Mouse (Mus musculus) limb, embryonic 11.5 days (tissue): Measurements from ENCODE around the gene Abcc3. TPM values are rescaled to one million over a fixed set of nuclear protein-coding genes. Genes with fewer than 3 reads are reported as not detected.

Source experiments
- ATAC-seq: fragments of 200-750 bp; cut with Nextera tagmentation; 2 replicates; pipeline ENCODE4 v1.8.0; 2017; ENCODE audit warnings: low read depth; ENCODE audit not compliant: insufficient number of reproducible peaks, low FRiP score, low TSS enrichment
- DNase-seq: peaks from one replicate; pipeline ENCODE4 v3.0.0-alpha.2; 2015; ENCODE audit warnings: low spot score
- H3K27ac ChIP-seq: fragments of 300-500 bp; sonication (generic); replicated peaks from 2 replicates; pipeline ENCODE4 v1.5.1; 2014; ENCODE audit warnings: low read depth, mild to moderate bottlenecking, low read length
- H3K27me3 ChIP-seq: fragments of 300-500 bp; sonication (generic); 2 replicates; pipeline ENCODE4 v1.6.1; 2014; ENCODE audit warnings: mild to moderate bottlenecking, low read length, mixed read lengths; ENCODE audit not compliant: control insufficient read depth, insufficient read depth
- H3K36me3 ChIP-seq: fragments of 300-500 bp; sonication (generic); 2 replicates; pipeline ENCODE4 v1.6.1; 2014; ENCODE audit warnings: mild to moderate bottlenecking, low read length, moderate library complexity, mixed read lengths; ENCODE audit not compliant: control insufficient read depth, insufficient read depth
- H3K4me1 ChIP-seq: fragments of 300-500 bp; sonication (generic); 2 replicates; pipeline ENCODE4 v1.6.1; 2014; ENCODE audit warnings: low read length, mixed read lengths; ENCODE audit not compliant: control insufficient read depth, insufficient read depth
- H3K4me2 ChIP-seq: fragments of 300-500 bp; sonication (generic); 2 replicates; pipeline ENCODE4 v1.6.1; 2014; ENCODE audit warnings: low read depth, mild to moderate bottlenecking, moderate library complexity; ENCODE audit not compliant: severe bottlenecking
- H3K4me3 ChIP-seq: fragments of 300-500 bp; sonication (generic); 2 replicates; pipeline ENCODE4 v1.5.1; 2014; ENCODE audit warnings: low read depth, low read length
- H3K9ac ChIP-seq: fragments of 300-500 bp; sonication (generic); 2 replicates; pipeline ENCODE4 v1.6.1; 2014; ENCODE audit warnings: mild to moderate bottlenecking, low read length
- H3K9me3 ChIP-seq: fragments of 300-500 bp; sonication (generic); 2 replicates; pipeline ENCODE4 v1.6.1; 2016; ENCODE audit warnings: low read length; ENCODE audit not compliant: control insufficient read depth
- WGBS: fragments of 180-500 bp; shearing (Covaris S2); extraction: QIAGEN DNeasy Blood & Tissue Kit; methylation state at CpG from one replicate; pipeline ENCODE4 v1.1.7; 2014; 5-methylcytosine and 5-hydroxymethylcytosine counted together
- polyA plus RNA-seq: library from polyadenylated mRNA; unstranded; fragments of >200 nt; fragmentation: Nextera tagmentation; extraction: Ambion mirVana; gene quantifications from 2 replicates; pipeline ENCODE4 v1.2.1, GENCODE M21; 2014

The Abcc3 gene
- polyA plus RNA-seq, 1 experiment from 2014 or later, result 0.55 TPM

- DNase-seq (no peak), ATAC-seq (no peak)
- Histone ChIP-seq H3K4me3 (no peak overlapping the region), H3K36me3 (peaks cover 3% of the 10 kb centered on the region; the same call in 1 of the 2 replicates), H3K27me3 (no peaks in the 10 kb centered on the region), H3K4me1 (peaks cover 5% of the 10 kb centered on the region; the same call in 1 of the 2 replicates), H3K9me3 (no peaks in the 10 kb centered on the region), H3K9ac (no peak overlapping the region), H3K27ac (no peak overlapping the region), H3K4me2 (no peak overlapping the region)
- 82% methylated on average over 2 of the region's 2 CpGs for WGBS
Measured at GRCm38 (mm10) chr11:94316528-94316927, 76.3 kb downstream of the Abcc3 start.

- no peak overlapping the region for H3K27ac ChIP-seq
- H3K4me1 ChIP-seq, result peaks cover 4% of the 10 kb centered on the region; the same call in 1 of the 2 replicates
- H3K27me3 ChIP-seq, result no peaks in the 10 kb centered on the region
- H3K9ac ChIP-seq, result no peak overlapping the region
- no peak for ATAC-seq
- H3K36me3 ChIP-seq, result peaks cover 3% of the 10 kb centered on the region; the same call in 1 of the 2 replicates
- no peak for DNase-seq
- no peak overlapping the region for H3K4me3 ChIP-seq
- H3K9me3 ChIP-seq, result no peaks in the 10 kb centered on the region
- WGBS, result 93% methylated on average over 1 of the region's 1 CpGs
- H3K4me2 ChIP-seq, result no peak overlapping the region
Measured at GRCm38 (mm10) chr11:94315308-94315707, 77.5 kb downstream of the Abcc3 start.

- Histone ChIP-seq H3K4me1 (no peaks in the 10 kb centered on the region), H3K9me3 (no peaks in the 10 kb centered on the region), H3K4me2 (no peak overlapping the region), H3K36me3 (peaks cover under 1% of the 10 kb centered on the region; the same call in 1 of the 2 replicates), H3K9ac (no peak overlapping the region), H3K4me3 (no peak overlapping the region), H3K27ac (no peak overlapping the region), H3K27me3 (no peaks in the 10 kb centered on the region)
- 82% methylated on average over 2 of the region's 2 CpGs for WGBS
- DNase-seq (no peak), ATAC-seq (no peak)
Measured at GRCm38 (mm10) chr11:94314098-94314652, 78.6 kb downstream of the Abcc3 start.

DNA sequence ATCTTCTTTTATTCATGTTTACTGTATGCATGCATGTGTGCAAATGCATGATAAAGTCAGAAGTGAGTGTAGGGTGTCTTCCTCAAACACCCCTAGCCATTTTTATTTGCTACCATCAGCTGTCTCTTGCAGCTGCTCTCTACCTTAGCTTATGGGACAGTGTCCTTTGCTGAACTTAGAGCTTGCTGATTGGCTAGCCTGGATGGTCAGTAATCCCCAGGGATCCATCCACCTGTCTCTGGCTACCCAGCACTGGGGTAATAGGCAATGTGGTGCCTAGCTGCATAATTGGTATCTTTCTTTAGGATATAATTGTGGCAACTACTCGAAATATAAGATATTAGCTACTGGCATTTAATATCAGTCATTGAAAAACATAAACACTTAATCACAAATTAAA lies 80.1 kb downstream of the Abcc3 start:
- DNase-seq (no peak), ATAC-seq (no peak)
- Histone ChIP-seq H3K27ac (no peak overlapping the region), H3K27me3 (no peaks in the 10 kb centered on the region), H3K36me3 (no peaks in the 10 kb centered on the region), H3K4me3 (no peak overlapping the region), H3K9me3 (no peaks in the 10 kb centered on the region), H3K4me2 (no peak overlapping the region), H3K4me1 (no peaks in the 10 kb centered on the region), H3K9ac (no peak overlapping the region)
- WGBS, result 93% methylated on average over 1 of the region's 1 CpGs

GRCm38 (mm10) chr11:94294996-94295845 lies 97.6 kb downstream of the Abcc3 start:
- ATAC-seq, result no peak
- 91% methylated on average over 9 of the region's 9 CpGs for WGBS
- no peak for DNase-seq

More at GRCm38 (mm10) chr11:94294996-94295845, 97.6 kb downstream of the Abcc3 start:
- Histone ChIP-seq H3K36me3 (peaks cover 30% of the 10 kb centered on the region; the same call in 1 of the 2 replicates), H3K4me3 (no peak overlapping the region), H3K4me1 (no peaks in the 10 kb centered on the region), H3K27me3 (no peaks in the 10 kb centered on the region), H3K27ac (no peak overlapping the region), H3K9ac (no peak overlapping the region), H3K4me2 (no peak overlapping the region), H3K9me3 (no peaks in the 10 kb centered on the region)

Other genes with a start within 250 kb of the Abcc3 start
- gene Tob1, start 181.5 kb downstream of the Abcc3 start, polyA plus RNA-seq, result 28.9 and 31.8 TPM in 2 replicates
- gene Wfikkn2, start 147.0 kb downstream of the Abcc3 start, polyA plus RNA-seq, result 5.3 and 8.0 TPM in 2 replicates
- 0.51 and 0.52 TPM in 2 replicates for gene Gm21885, start 111.1 kb downstream of the Abcc3 start, polyA plus RNA-seq
- gene Luc7l3, start 71.0 kb downstream of the Abcc3 start, polyA plus RNA-seq, result 123 and 125 TPM in 2 replicates
- gene Ankrd40, start 65.0 kb downstream of the Abcc3 start, polyA plus RNA-seq, result 24.1 and 25.8 TPM in 2 replicates
- 21.0 and 24.3 TPM in 2 replicates for gene Cacna1g, start 81.2 kb upstream of the Abcc3 start, polyA plus RNA-seq
- not detected in 2 replicates for gene Spata20, start 93.2 kb upstream of the Abcc3 start, polyA plus RNA-seq
- 2.8 and 3.1 TPM in 2 replicates for gene Epn3, start 107.0 kb upstream of the Abcc3 start, polyA plus RNA-seq
- 4.2 and 4.9 TPM in 2 replicates for gene Mycbpap, start 128.7 kb upstream of the Abcc3 start, polyA plus RNA-seq
- gene Rsad1, start 156.3 kb upstream of the Abcc3 start, polyA plus RNA-seq, result 3.1 and 4.1 TPM in 2 replicates
- 0.53 and 0.55 TPM in 2 replicates for gene Chad, start 172.1 kb upstream of the Abcc3 start, polyA plus RNA-seq
- gene Acsf2, start 208.9 kb upstream of the Abcc3 start, polyA plus RNA-seq, result 8.6 and 10.6 TPM in 2 replicates
- gene Lrrc59, start 236.8 kb upstream of the Abcc3 start, polyA plus RNA-seq, result 191 and 206 TPM in 2 replicates